Mouse (Mus musculus) cerebellum, adult 9-10 months (tissue): ENCODE results near the gene Olfr1270.
"Not testable (repeated sequence)": the region's sequence is repeated elsewhere in the genome, so short reads cannot be mapped to it uniquely, and the experiment has no call there.

ENCODE experiments used
- DNase-seq: peaks from one replicate; pipeline ENCODE4 v3.0.0; 2022

The Olfr1270 gene

GRCm38 (mm10) chr2:90152991-90153390 lies at the start of gene Olfr1270:
Gene Olfr1270 (minus strand): TSS chr2:90153091.
- no peak for DNase-seq

DNA sequence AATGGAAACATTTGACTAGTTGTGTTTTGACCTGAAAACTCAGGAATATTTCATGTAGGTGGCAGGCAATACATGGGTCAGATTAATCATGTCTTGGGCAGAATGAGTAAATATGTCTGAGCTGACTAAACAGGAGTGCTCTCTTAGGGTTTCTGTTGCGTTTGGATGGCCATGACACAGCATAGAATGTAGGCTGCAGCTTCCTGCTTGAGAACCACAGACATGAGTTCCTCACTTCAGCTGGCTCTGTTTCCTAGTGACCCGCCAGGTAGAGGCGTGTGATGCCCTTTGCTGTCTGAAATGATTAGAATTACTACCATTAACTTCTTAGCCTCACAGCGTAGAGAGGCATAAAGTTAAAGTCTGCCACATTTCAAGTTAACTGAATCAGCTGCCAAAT lies 46.7 kb upstream of the Olfr1270 start:
- DNase-seq: not testable (repeated sequence)

- DNase-seq: not testable (repeated sequence)
Measured at GRCm38 (mm10) chr2:90195285-90195684, 42.4 kb upstream of the Olfr1270 start.

DNA sequence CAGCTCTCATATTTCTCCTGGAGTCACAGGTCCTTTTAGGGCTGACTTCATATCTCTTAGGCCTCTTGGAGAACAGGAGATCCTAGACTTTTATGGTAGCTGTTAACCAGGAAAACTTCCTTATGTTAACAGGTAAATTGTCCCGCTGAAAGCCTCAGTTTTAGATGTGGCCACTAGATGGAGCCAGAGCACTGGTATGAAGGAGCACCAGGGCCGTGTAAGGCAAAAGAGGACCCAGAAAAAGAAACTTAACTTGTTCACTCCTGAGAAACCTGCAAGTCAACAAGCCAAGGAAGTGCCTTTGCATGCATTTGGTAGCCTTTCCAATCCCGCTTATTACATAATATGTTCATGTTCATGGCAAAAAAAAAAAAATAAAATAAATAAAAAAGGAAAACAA lies 41.9 kb upstream of the Olfr1270 start:
- not testable (repeated sequence) for DNase-seq

DNA sequence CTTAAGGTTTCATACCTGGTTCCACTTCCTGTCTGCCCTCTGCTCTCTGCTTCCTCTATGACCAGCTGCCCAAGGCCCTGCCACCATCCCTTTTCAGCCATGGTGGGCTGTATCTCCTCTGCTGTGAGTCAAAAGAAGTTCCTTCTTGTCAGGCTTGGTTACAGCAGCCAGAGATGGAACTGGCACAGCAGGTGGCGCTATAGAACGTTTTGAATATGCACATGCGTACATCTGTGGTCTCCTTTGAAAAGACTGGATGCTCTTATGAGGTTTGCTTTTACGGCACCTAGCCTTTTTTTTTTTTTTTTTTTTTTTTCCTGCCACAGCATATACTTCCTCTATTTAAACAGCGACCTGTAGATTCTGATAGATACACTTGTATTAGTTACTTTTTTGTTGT lies 34.2 kb upstream of the Olfr1270 start:
- not testable (repeated sequence) for DNase-seq

DNA sequence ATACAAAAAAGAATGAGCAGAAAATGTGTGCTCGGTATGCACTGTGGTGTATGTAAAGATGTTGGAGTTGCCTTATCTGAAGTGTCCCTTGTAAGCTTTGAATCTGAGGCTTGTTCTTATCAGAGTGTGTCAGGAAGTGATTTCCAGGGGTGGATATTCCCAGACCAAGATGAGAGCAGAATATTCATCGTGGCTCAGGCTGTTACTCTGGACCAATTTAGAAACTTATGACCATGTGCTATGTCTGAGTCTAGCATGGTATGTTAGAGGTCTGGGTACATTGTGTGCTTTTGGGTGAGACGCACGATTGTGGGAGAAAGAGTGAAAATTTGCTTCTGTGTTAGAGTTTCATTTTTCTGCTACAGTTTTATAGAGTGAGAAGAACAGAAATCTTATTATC lies 33.2 kb upstream of the Olfr1270 start:
- DNase-seq: not testable (repeated sequence)

DNA sequence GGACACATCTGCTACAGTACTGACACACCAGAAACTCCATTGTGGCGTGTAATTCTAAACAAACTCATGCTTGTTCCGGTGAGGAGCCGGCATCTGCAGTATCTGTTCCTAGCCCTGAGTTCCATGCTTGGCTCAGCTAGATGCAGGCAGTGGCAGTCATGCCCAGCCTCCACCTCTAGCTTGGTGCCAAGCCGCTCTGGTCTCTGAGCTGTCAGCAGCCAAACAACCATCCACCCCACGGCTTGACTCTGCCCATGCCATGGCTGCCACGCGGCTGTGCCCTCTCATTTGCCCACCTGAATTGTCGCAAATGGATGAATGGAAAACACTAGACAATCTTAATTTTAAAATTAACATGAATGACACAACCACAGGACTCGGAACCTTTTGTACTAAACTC lies 1.0 kb upstream of the Olfr1270 start:
- no peak for DNase-seq

DNA sequence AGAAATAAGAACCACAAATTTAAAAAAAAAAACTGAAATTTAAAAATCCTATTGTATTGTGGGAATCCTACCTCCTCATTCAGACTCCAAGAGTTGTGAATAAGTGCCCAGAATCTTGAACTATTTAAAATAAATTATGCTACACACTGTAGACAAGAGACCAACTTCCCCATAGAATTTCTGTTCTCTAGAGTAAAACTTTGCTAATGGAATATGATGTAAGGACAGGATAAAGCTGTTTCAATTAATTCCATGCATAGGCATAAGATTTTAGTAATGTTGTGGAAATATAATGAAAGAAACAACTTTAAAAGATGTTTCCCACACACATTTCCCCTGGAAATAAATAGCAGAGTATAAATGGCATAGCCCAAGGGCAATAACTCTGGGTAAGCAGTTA lies 10.7 kb downstream of the Olfr1270 start, which contains the start of gene Olfr32:
Olfr32 (minus strand) TSS at position 101 of the 400 bp plus-strand sequence.
- no peak for DNase-seq

- no peak for DNase-seq
Measured at GRCm38 (mm10) chr2:90121312-90121711, 31.6 kb downstream of the Olfr1270 start, which contains the start of gene Olfr1269. Gene Olfr1269 (minus strand): TSS chr2:90121412.
